Mouse (Mus musculus) CH12.LX (cell line): ENCODE results near the gene Trmu. TPM values are rescaled to one million over a fixed set of nuclear protein-coding genes. Genes with fewer than 3 reads are reported as not detected.

Experiments
- DNase-seq: peaks from one replicate; pipeline ENCODE4 v3.0.0-alpha.2; 2013; ENCODE audit errors: extremely low read depth
- H3K27ac ChIP-seq: 2 replicates; pipeline ENCODE4 v1.5.1; 2012; ENCODE audit warnings: low read depth, mild to moderate bottlenecking, control low read depth, moderate library complexity; ENCODE audit not compliant: insufficient read depth
- H3K27me3 ChIP-seq: replicated peaks from 2 replicates; pipeline ENCODE3; 2012; ENCODE audit warnings: inconsistent platforms
- H3K36me3 ChIP-seq, 2 experiments: replicated peaks in 1 of 2; 2 replicates each; pipeline versions ENCODE3 to v1.6.1; 2012; ENCODE audit warnings: inconsistent platforms in 1 of 2, low read length in 1 of 2, mild to moderate bottlenecking in 1 of 2, mixed read lengths in 1 of 2, moderate library complexity in 1 of 2; ENCODE audit not compliant: control insufficient read depth in 1 of 2, insufficient read depth in 1 of 2
- H3K4me1 ChIP-seq, 2 experiments: 2 replicates each; pipeline ENCODE4 v1.6.1; 2012; ENCODE audit warnings: inconsistent platforms in 1 of 2, moderate library complexity in 1 of 2; ENCODE audit not compliant: insufficient read depth in 2 of 2, control insufficient read depth in 1 of 2
- H3K4me2 ChIP-seq: 2 replicates; pipeline ENCODE4 v1.6.1; 2012; ENCODE audit warnings: low read depth, mild to moderate bottlenecking, control low read depth; ENCODE audit not compliant: poor library complexity, insufficient read depth, severe bottlenecking
- H3K4me3 ChIP-seq, 3 experiments: fragments of 150-350 bp in 1 of 3; sonication (generic) in 1 of 3; replicated peaks in 1 of 3; 2 replicates each; pipeline versions ENCODE3 to v1.5.1; 2011 to 2012; ENCODE audit warnings: low read depth in 2 of 3, low read length in 2 of 3, mild to moderate bottlenecking in 2 of 3, moderate library complexity in 2 of 3, control low read depth in 1 of 3, improper control_type of control experiment in 1 of 3, inconsistent platforms in 1 of 3, mixed read lengths in 1 of 3; ENCODE audit not compliant: poor library complexity in 1 of 3
- H3K79me2 ChIP-seq: replicated peaks from 2 replicates; pipeline ENCODE4 v1.6.1; 2012; ENCODE audit warnings: mild to moderate bottlenecking, moderate library complexity; ENCODE audit not compliant: control insufficient read depth, poor library complexity, insufficient read depth, severe bottlenecking; ENCODE audit errors: extremely low read depth
- H3K9ac ChIP-seq: 2 replicates; pipeline ENCODE4 v1.6.1; 2012; ENCODE audit warnings: low read depth, mild to moderate bottlenecking, control low read depth, moderate library complexity; ENCODE audit not compliant: insufficient read depth
- H3K9me3 ChIP-seq: replicated peaks from 2 replicates; pipeline ENCODE3; 2012; ENCODE audit warnings: low read length, inconsistent platforms, mixed read lengths
- BHLHE40 ChIP-seq: IDR thresholded peaks from 2 replicates; pipeline ENCODE4 v1.6.1; 2011; ENCODE audit warnings: mild to moderate bottlenecking, low read depth, low read length, improper control_type of control experiment
- CHD1 ChIP-seq: IDR thresholded peaks from 2 replicates; pipeline ENCODE4 v1.6.1; 2012; ENCODE audit warnings: low read depth, low read length, improper control_type of control experiment, inconsistent platforms
- CHD2 ChIP-seq: IDR thresholded peaks from 2 replicates; pipeline ENCODE4 v1.6.1; 2011; ENCODE audit warnings: low read length, improper control_type of control experiment
- CTCF ChIP-seq, 2 experiments: IDR thresholded peaks in 1 of 2; conservative IDR thresholded peaks in 1 of 2; 2 replicates each; pipeline ENCODE4 v1.5.1; 2011 to 2012; ENCODE audit warnings: low read depth in 2 of 2, low read length in 2 of 2, improper control_type of control experiment in 1 of 2, inconsistent platforms in 1 of 2, mild to moderate bottlenecking in 1 of 2, moderate library complexity in 1 of 2
- E2F4 ChIP-seq: IDR thresholded peaks from 2 replicates; pipeline ENCODE4 v1.6.1; 2011; ENCODE audit warnings: low read depth, low read length, improper control_type of control experiment; ENCODE audit not compliant: insufficient replicate concordance
- ELF1 ChIP-seq: IDR thresholded peaks from 2 replicates; pipeline ENCODE4 v1.6.1; 2014; ENCODE audit warnings: low read depth, mild to moderate bottlenecking, inconsistent platforms, low read length, improper control_type of control experiment
- EP300 ChIP-seq: IDR thresholded peaks from 2 replicates; pipeline ENCODE4 v1.6.1; 2011; ENCODE audit warnings: low read length, improper control_type of control experiment
- ETS1 ChIP-seq: conservative IDR thresholded peaks from 2 replicates; pipeline ENCODE4 v1.6.1; 2012; ENCODE audit warnings: low read depth, mild to moderate bottlenecking, inconsistent platforms, low read length, improper control_type of control experiment, moderate library complexity
- GABPA ChIP-seq: IDR thresholded peaks from 2 replicates; pipeline ENCODE4 v1.6.1; 2012; ENCODE audit warnings: low read depth, low read length, improper control_type of control experiment, inconsistent platforms; ENCODE audit not compliant: insufficient replicate concordance
- HCFC1 ChIP-seq: IDR thresholded peaks from 2 replicates; pipeline ENCODE4 v1.6.1; 2012; ENCODE audit warnings: low read depth, mild to moderate bottlenecking, inconsistent platforms, low read length, improper control_type of control experiment
- IRF4 ChIP-seq: IDR thresholded peaks from 2 replicates; pipeline ENCODE4 v1.6.1; 2014; ENCODE audit warnings: low read depth, mild to moderate bottlenecking, inconsistent platforms, low read length, improper control_type of control experiment
- JUN ChIP-seq: IDR thresholded peaks from 2 replicates; pipeline ENCODE4 v1.6.1; 2011; ENCODE audit warnings: low read depth, mild to moderate bottlenecking, low read length, improper control_type of control experiment, moderate library complexity; ENCODE audit not compliant: insufficient read depth
- JUND ChIP-seq: conservative IDR thresholded peaks from 2 replicates; pipeline ENCODE4 v1.6.1; 2011; ENCODE audit warnings: low read depth, low read length, improper control_type of control experiment
- KAT2A ChIP-seq: IDR thresholded peaks from 2 replicates; pipeline ENCODE4 v1.6.1; 2012; ENCODE audit warnings: low read length, improper control_type of control experiment, inconsistent platforms; ENCODE audit not compliant: insufficient replicate concordance
- MAFK ChIP-seq: IDR thresholded peaks from 2 replicates; pipeline ENCODE4 v1.6.1; 2011; ENCODE audit warnings: low read length, improper control_type of control experiment; ENCODE audit not compliant: insufficient replicate concordance
- MAX ChIP-seq: IDR thresholded peaks from 2 replicates; pipeline ENCODE4 v1.6.1; 2011; ENCODE audit warnings: low read length, improper control_type of control experiment
- MAZ ChIP-seq: IDR thresholded peaks from 2 replicates; pipeline ENCODE4 v1.6.1; 2012; ENCODE audit warnings: low read depth, mild to moderate bottlenecking, inconsistent platforms, low read length, improper control_type of control experiment, moderate library complexity
- MEF2A ChIP-seq: IDR thresholded peaks from 2 replicates; pipeline ENCODE4 v1.6.1; 2014; ENCODE audit warnings: low read depth, mild to moderate bottlenecking, inconsistent platforms, low read length, improper control_type of control experiment, borderline replicate concordance
- MXI1 ChIP-seq: IDR thresholded peaks from 2 replicates; pipeline ENCODE4 v1.6.1; 2011; ENCODE audit warnings: mild to moderate bottlenecking, low read depth, low read length, improper control_type of control experiment
- MYC ChIP-seq: IDR thresholded peaks from 2 replicates; pipeline ENCODE4 v1.6.1; 2011; ENCODE audit warnings: low read depth, mild to moderate bottlenecking, improper control_type of control experiment, low read length
- NELFE ChIP-seq: IDR thresholded peaks from 2 replicates; pipeline ENCODE4 v1.6.1; 2011; ENCODE audit warnings: low read depth, low read length, improper control_type of control experiment
- NRF1 ChIP-seq: IDR thresholded peaks from 2 replicates; pipeline ENCODE4 v1.6.1; 2014; ENCODE audit warnings: low read depth, mild to moderate bottlenecking, inconsistent platforms, low read length, improper control_type of control experiment, moderate library complexity
- PAX5 ChIP-seq: IDR thresholded peaks from 2 replicates; pipeline ENCODE4 v1.6.1; 2012; ENCODE audit warnings: low read length, inconsistent platforms, mixed read lengths
- POLR2A ChIP-seq: IDR thresholded peaks from 2 replicates; pipeline ENCODE4 v1.6.1; 2011; ENCODE audit warnings: low read depth, mild to moderate bottlenecking, improper control_type of control experiment, low read length
- POLR2AphosphoS2 ChIP-seq: IDR thresholded peaks from 2 replicates; pipeline ENCODE4 v1.6.1; 2011; ENCODE audit warnings: low read depth, low read length, improper control_type of control experiment
- RAD21 ChIP-seq: IDR thresholded peaks from 2 replicates; pipeline ENCODE4 v1.6.1; 2011; ENCODE audit warnings: low read depth, mild to moderate bottlenecking, low read length, improper control_type of control experiment, moderate library complexity
- RCOR1 ChIP-seq: conservative IDR thresholded peaks from 2 replicates; pipeline ENCODE4 v1.6.1; 2012; ENCODE audit warnings: low read depth, mild to moderate bottlenecking, inconsistent platforms, low read length, improper control_type of control experiment
- SIN3A ChIP-seq: IDR thresholded peaks from 2 replicates; pipeline ENCODE4 v1.6.1; 2012; ENCODE audit warnings: low read length, improper control_type of control experiment, inconsistent platforms
- SMC3 ChIP-seq: IDR thresholded peaks from 2 replicates; pipeline ENCODE4 v1.6.1; 2011; ENCODE audit warnings: low read depth, low read length, improper control_type of control experiment
- TBP ChIP-seq: conservative IDR thresholded peaks from 2 replicates; pipeline ENCODE4 v1.6.1; 2011; ENCODE audit warnings: low read depth, low read length, improper control_type of control experiment
- TCF12 ChIP-seq: IDR thresholded peaks from 2 replicates; pipeline ENCODE4 v1.6.1; 2014; ENCODE audit warnings: low read depth, mild to moderate bottlenecking, inconsistent platforms, low read length, improper control_type of control experiment
- UBTF ChIP-seq: IDR thresholded peaks from 2 replicates; pipeline ENCODE4 v1.6.1; 2012; ENCODE audit warnings: low read depth, mild to moderate bottlenecking, inconsistent platforms, low read length, improper control_type of control experiment, moderate library complexity
- USF1 ChIP-seq: IDR thresholded peaks from 2 replicates; pipeline ENCODE4 v1.6.1; 2014; ENCODE audit warnings: low read depth, mild to moderate bottlenecking, inconsistent platforms, low read length, improper control_type of control experiment
- USF2 ChIP-seq: conservative IDR thresholded peaks from 2 replicates; pipeline ENCODE4 v1.6.1; 2011; ENCODE audit warnings: low read depth, low read length, improper control_type of control experiment
- ZC3H11A ChIP-seq: IDR thresholded peaks from 2 replicates; pipeline ENCODE4 v1.6.1; 2012; ENCODE audit warnings: low read depth, mild to moderate bottlenecking, inconsistent platforms, low read length, improper control_type of control experiment
- ZKSCAN1 ChIP-seq: IDR thresholded peaks from 2 replicates; pipeline ENCODE4 v1.6.1; 2012; ENCODE audit warnings: low read depth, inconsistent platforms, low read length, improper control_type of control experiment, borderline replicate concordance
- ZMIZ1 ChIP-seq: IDR thresholded peaks from 2 replicates; pipeline ENCODE4 v1.6.1; 2012; ENCODE audit warnings: low read depth, mild to moderate bottlenecking, inconsistent platforms, low read length, improper control_type of control experiment
- ZNF384 ChIP-seq: IDR thresholded peaks from 2 replicates; pipeline ENCODE4 v1.6.1; 2012; ENCODE audit warnings: low read depth, low read length, improper control_type of control experiment, inconsistent platforms
- dilution Hi-C: fragments of 300-500 bp; cut with MboI; formaldehyde crosslinking; loops from 2 replicates; pipeline ENCODE4 v1.14.3; 2020; ENCODE audit warnings: low sequenced_read_pairs; ENCODE audit not compliant: extremely low pct_unique_long_range_greater_than_20kb, extremely low pct_ligation_motif_present
- in situ Hi-C: fragments of 300-500 bp; cut with MboI; formaldehyde crosslinking; loops from 3 replicates; pipeline ENCODE4 v1.14.3; 2019; ENCODE audit warnings: low sequenced_read_pairs, low pct_ligation_motif_present, low pct_unique_long_range_greater_than_20kb, mixed read lengths
- polyA plus RNA-seq: library from polyadenylated mRNA; unstranded; fragments of >175 nt; gene quantifications from 2 replicates; pipeline ENCODE4 v1.2.1, GENCODE M21; 2012; ENCODE audit warnings: low read depth; ENCODE audit not compliant: insufficient read length
- total RNA-seq, 2 experiments: library from RNA; depleted of rRNA; stranded (reverse); fragments of 300-350 nt in 1 of 2; fragments of >200 nt in 1 of 2; gene quantifications; 2 replicates each; pipeline ENCODE4 v1.2.3; 2012 to 2014

The Trmu gene
- 24.9 and 29.0 TPM in 2 replicates for total RNA-seq (2012; rRNA removed)
- total RNA-seq (2014; rRNA removed): 20.2 and 26.4 TPM in 2 replicates
- 26.4 and 34.7 TPM in 2 replicates for polyA plus RNA-seq

- peak; percentile 88 for DNase-seq
- Histone ChIP-seq H3K4me3 (peak within 1 kb of the TSS; percentile 80 to 97 (median 86)), H3K79me2 (no peaks in the 10 kb centered on the region), H3K27me3 (no peaks in the 10 kb centered on the region), H3K4me2 (peak within 1 kb of the TSS; percentile 94), H3K9ac (peak within 1 kb of the TSS; percentile 57), H3K9me3 (no peaks in the 10 kb centered on the region), H3K27ac (peak within 1 kb of the TSS; percentile 16), H3K36me3 (peaks cover 39 to 65% of the 10 kb centered on the region in 2 experiments), H3K4me1 (peaks cover 4 to 15% of the 10 kb centered on the region in 2 experiments)
- TF ChIP-seq MYC (peak; percentile 76; the same call in 1 of the 2 replicates), E2F4 (no peak), RCOR1 (no peak), SMC3 (peak; percentile 72), UBTF (0 out of 2 replicates have a peak, but pooled peaks have one; percentile 39), MXI1 (peak; percentile 75), MAZ (peak; percentile 92), ELF1 (peak; percentile 64), POLR2A (peak; percentile 93), ZMIZ1 (no peak), TBP (no peak), NELFE (peak; percentile 84; the same call in 1 of the 2 replicates), ZKSCAN1 (no peak), USF1 (no peak), TCF12 (peak; percentile 73), ETS1 (no peak), MEF2A (peak; percentile 73; the same call in 1 of the 2 replicates), RAD21 (peak; percentile 53), NRF1 (peak; percentile 48; the same call in 1 of the 2 replicates), CHD2 (peak; percentile 21; the same call in 1 of the 2 replicates), SIN3A (peak; percentile 80), BHLHE40 (no peak), HCFC1 (peak; percentile 83), ZNF384 (no peak), IRF4 (peak; percentile 54; the same call in 1 of the 2 replicates), JUND (no peak), ZC3H11A (no peak), POLR2AphosphoS2 (no peak), CHD1 (no peak), JUN (no peak), MAX (peak; percentile 74), EP300 (no peak), GABPA (no peak), MAFK (no peak), PAX5 (no peak), KAT2A (no peak), USF2 (no peak), CTCF (conservative IDR thresholded peaks at IDR 0.05 in 1 of 2, IDR thresholded peaks at IDR 0.05 in 1 of 2; ENCODE audit: low read depth in 2 of 2, low read length in 2 of 2) (peak in 1 of 2 experiments; percentile 79; a peak in 2 of 4 replicates)
- in situ Hi-C loops (no loop called here), dilution Hi-C loops (no loop called here)
Measured at GRCm38 (mm10) chr15:85878848-85879497, at the start of gene Trmu. Trmu (plus strand) TSS chr15:85879312.
